Mouse (Mus musculus): ENCODE results near the gene Ovol2. TPM values are rescaled to one million over a fixed set of nuclear protein-coding genes. Genes with fewer than 3 reads are reported as not detected.

Ovol2 gene
- polyA plus RNA-seq (2014; fragmentation: Illumina TruSeq; extraction: RNeasy Lipid Tissue Mini Kit (QIAGEN cat#74804); ENCODE audit: low read depth, low replicate concordance), result 2.9 TPM

GRCm38 (mm10) chr2:144331401-144332302, at the start of gene Ovol2:
Ovol2 (minus strand) TSS chr2:144332146.

GRCm38 (mm10) chr2:144368400-144369019, 36.6 kb upstream of the Ovol2 start, which contains the start of the genes Kat14 and Pet117:
Kat14 (plus strand) TSS chr2:144368983.
Pet117 (plus strand) TSS chr2:144368996.

GRCm38 (mm10) chr2:144270507-144271420, 61.2 kb downstream of the Ovol2 start, which contains the start of the genes Mgme1 and Snx5:
Mgme1 (plus strand) TSS chr2:144270663.
Snx5 (minus strand) TSS chr2:144270906.

Other genes starting within 250 kb of the Ovol2 start
- 19.0 TPM for gene Mgme1, start 61.5 kb downstream of the Ovol2 start, polyA plus RNA-seq (2014; fragmentation: Illumina TruSeq; extraction: RNeasy Lipid Tissue Mini Kit (QIAGEN cat#74804); ENCODE audit: low read depth, low replicate concordance)
- 186 TPM for gene Snx5, start 61.2 kb downstream of the Ovol2 start, polyA plus RNA-seq (2014; fragmentation: Illumina TruSeq; extraction: RNeasy Lipid Tissue Mini Kit (QIAGEN cat#74804); ENCODE audit: low read depth, low replicate concordance)
- gene Kat14, start 36.8 kb upstream of the Ovol2 start, polyA plus RNA-seq (2014; fragmentation: Illumina TruSeq; extraction: RNeasy Lipid Tissue Mini Kit (QIAGEN cat#74804); ENCODE audit: low read depth, low replicate concordance), result 23.6 TPM
- not detected for gene Pet117, start 36.9 kb upstream of the Ovol2 start, polyA plus RNA-seq (2014; fragmentation: Illumina TruSeq; extraction: RNeasy Lipid Tissue Mini Kit (QIAGEN cat#74804); ENCODE audit: low read depth, low replicate concordance)
- 3.2 TPM for gene Dzank1, start 195.3 kb upstream of the Ovol2 start, polyA plus RNA-seq (2014; fragmentation: Illumina TruSeq; extraction: RNeasy Lipid Tissue Mini Kit (QIAGEN cat#74804); ENCODE audit: low read depth, low replicate concordance)
- 12.4 TPM for gene Polr3f, start 195.6 kb upstream of the Ovol2 start, polyA plus RNA-seq (2014; fragmentation: Illumina TruSeq; extraction: RNeasy Lipid Tissue Mini Kit (QIAGEN cat#74804); ENCODE audit: low read depth, low replicate concordance)
- gene Rbbp9, start 218.7 kb upstream of the Ovol2 start, polyA plus RNA-seq (2014; fragmentation: Illumina TruSeq; extraction: RNeasy Lipid Tissue Mini Kit (QIAGEN cat#74804); ENCODE audit: low read depth, low replicate concordance), result 32.7 TPM
- gene Sec23b, start 224.1 kb upstream of the Ovol2 start, polyA plus RNA-seq (2014; fragmentation: Illumina TruSeq; extraction: RNeasy Lipid Tissue Mini Kit (QIAGEN cat#74804); ENCODE audit: low read depth, low replicate concordance), result 79.1 TPM

All from adipose tissue, adult 10 weeks (tissue).